Mouse (Mus musculus) cortical plate, adult 2 months (tissue): ENCODE results near the gene Ociad1.

Source experiments
- CTCF ChIP-seq: fragments of 200-500 bp; IDR thresholded peaks from 2 replicates; pipeline ENCODE4 v1.5.1; 2011; ENCODE audit warnings: mild to moderate bottlenecking, control low read depth, low read length; ENCODE audit not compliant: insufficient read depth; ENCODE audit errors: extremely low read depth
- POLR2A ChIP-seq: fragments of 200-500 bp; IDR thresholded peaks from 2 replicates; pipeline ENCODE4 v1.6.1; 2011; ENCODE audit warnings: mild to moderate bottlenecking, low read length, control low read depth; ENCODE audit not compliant: insufficient read depth; ENCODE audit errors: extremely low read depth

- no peak for TF ChIP-seq POLR2A
- no peak for TF ChIP-seq CTCF
Measured at GRCm38 (mm10) chr5:73265460-73265859, 27.1 kb upstream of the Ociad1 start.
